Mouse (Mus musculus): ENCODE results near the gene Slc37a4.
"Not testable (repeated sequence)": the region's sequence is repeated elsewhere in the genome, so short reads cannot be mapped to it uniquely, and the experiment has no call there.

Slc37a4 gene

GRCm38 (mm10) chr9:44379054-44379834, 17.4 kb upstream of the Slc37a4 start, which contains the start of gene Hyou1:
TSS of gene Hyou1 (plus strand) at chr9:44379490.
- POLR2A ChIA-PET: interaction anchor here (0.5 to 12.1 kb wide), 104 partner anchors 9 to 395 kb away, joined by 3 to 160 read pairs (median 5); partner anchors contain the start of genes Vps11 (in 4 of the 4), Cbl (in 3 of the 4), Ccdc84 (in 3 of the 4) and H2afx (in 3 of the 4)
- CTCF ChIA-PET: interaction anchor here (0.5 to 2.0 kb wide), 29 partner anchors 9 to 285 kb away, joined by 3 to 29 read pairs (median 4); partner anchors contain the start of genes Vps11 (in 3 of the 4), Bcl9l (in 1 of the 4), C2cd2l (in 1 of the 4) and Ccdc84 (in 1 of the 4)

- CTCF ChIA-PET: interaction anchor here (0.6 to 2.0 kb wide), 20 partner anchors 9 to 286 kb away, joined by 3 to 29 read pairs (median 4); partner anchors contain the start of genes Vps11 (in 3 of the 4), Bcl9l (in 1 of the 4), Ccdc84 (in 1 of the 4) and H2afx (in 1 of the 4)
Measured at GRCm38 (mm10) chr9:44379862-44380261, 16.8 kb upstream of the Slc37a4 start.

GRCm38 (mm10) chr9:44384596-44384995, 12.1 kb upstream of the Slc37a4 start:
- POLR2A ChIA-PET: interaction anchor here in 3 of 4 experiments (0.6 to 12.1 kb wide), 21 partner anchors 9 to 79 kb away, joined by 3 to 160 read pairs (median 4); partner anchors contain the start of genes Vps11 (in 3 of the 3), Rps25 (in 2 of the 3), Slc37a4 (in 2 of the 3) and C2cd2l (in 1 of the 3)
- CTCF ChIA-PET: interaction anchor here in 3 of 4 experiments (0.5 to 1.3 kb wide), 4 partner anchors 23 to 664 kb away, joined by 3 to 4 read pairs (median 3); partner anchors contain the start of gene Vps11 (in 1 of the 3)

More at GRCm38 (mm10) chr9:44379862-44380261, 16.8 kb upstream of the Slc37a4 start:
- POLR2A ChIA-PET: interaction anchor here (0.6 to 12.1 kb wide), 77 partner anchors 8 to 388 kb away, joined by 3 to 160 read pairs (median 7); partner anchors contain the start of genes Vps11 (in 4 of the 4), Cbl (in 3 of the 4), Ccdc84 (in 3 of the 4) and H2afx (in 3 of the 4)

GRCm38 (mm10) chr9:44387221-44387620, 9.4 kb upstream of the Slc37a4 start:
- CTCF ChIA-PET: interaction anchor here in 2 of 4 experiments (0.5 to 2.2 kb wide), 5 partner anchors 8 to 311 kb away, joined by 3 to 9 read pairs (median 4); partner anchors contain the start of genes Hyou1 (in 1 of the 2) and Vps11 (in 1 of the 2)

GRCm38 (mm10) chr9:44389273-44389672, 7.4 kb upstream of the Slc37a4 start:
- ChIA-PET POLR2A (interaction anchor here in 3 of 4 experiments (0.6 to 4.1 kb wide), 18 partner anchors 7 to 90 kb away, joined by 3 to 43 read pairs (median 5); partner anchors contain the start of genes H2afx (in 2 of the 3), Hyou1 (in 2 of the 3), Trappc4 (in 2 of the 3) and Hmbs (in 1 of the 3)), CTCF (interaction anchor here in 3 of 4 experiments (0.6 to 2.2 kb wide), 9 partner anchors 10 to 280 kb away, joined by 3 to 9 read pairs (median 5); partner anchors contain the start of genes Hyou1 (in 2 of the 3), C2cd2l (in 1 of the 3) and Vps11 (in 1 of the 3))

More at GRCm38 (mm10) chr9:44387221-44387620, 9.4 kb upstream of the Slc37a4 start:
- POLR2A ChIA-PET: interaction anchor here in 3 of 4 experiments (0.7 to 4.1 kb wide), 22 partner anchors 8 to 153 kb away, joined by 3 to 43 read pairs (median 6); partner anchors contain the start of genes Slc37a4 (in 3 of the 3), Ccdc84 (in 2 of the 3), H2afx (in 2 of the 3) and Hyou1 (in 2 of the 3)

GRCm38 (mm10) chr9:44391466-44391865, 5.2 kb upstream of the Slc37a4 start:
- CTCF ChIA-PET: interaction anchor here in 2 of 4 experiments (1.0 kb wide), 2 partner anchors 12 to 27 kb away, joined by 3 to 4 read pairs; no protein-coding TSS in a partner anchor

GRCm38 (mm10) chr9:44398087-44398486, 1.4 kb downstream of the Slc37a4 start:
- ChIA-PET POLR2A (interaction anchor here in 3 of 4 experiments (0.6 to 7.2 kb wide), 26 partner anchors 9 to 353 kb away, joined by 3 to 101 read pairs (median 6); partner anchors contain the start of genes Ccdc84 (in 3 of the 3), H2afx (in 2 of the 3), Rps25 (in 2 of the 3) and Trappc4 (in 2 of the 3)), CTCF (interaction anchor here in 1 of 4 experiments (0.6 kb wide), 2 partner anchors 60 to 133 kb away, joined by 3 to 5 read pairs; no protein-coding TSS in a partner anchor)

More at GRCm38 (mm10) chr9:44391466-44391865, 5.2 kb upstream of the Slc37a4 start:
- POLR2A ChIA-PET: interaction anchor here in 2 of 4 experiments (0.6 to 4.2 kb wide), 5 partner anchors 12 to 54 kb away, joined by 3 to 19 read pairs (median 7); partner anchors contain the start of gene Hyou1 (in 2 of the 2)

- CTCF ChIA-PET: interaction anchor here in 1 of 4 experiments (0.6 kb wide), 1 partner anchor 61 kb away, joined by 5 read pairs; no protein-coding TSS in a partner anchor
Measured at GRCm38 (mm10) chr9:44398551-44398950, 1.9 kb downstream of the Slc37a4 start.

GRCm38 (mm10) chr9:44399114-44399794, 2.6 kb downstream of the Slc37a4 start:
- POLR2A ChIA-PET: interaction anchor here in 3 of 4 experiments (0.9 to 7.2 kb wide), 20 partner anchors 10 to 113 kb away, joined by 3 to 101 read pairs (median 4); partner anchors contain the start of genes Ccdc84 (in 2 of the 3), Hyou1 (in 2 of the 3), Rps25 (in 2 of the 3) and Trappc4 (in 2 of the 3)
- CTCF ChIA-PET: no interaction called here

More at GRCm38 (mm10) chr9:44398551-44398950, 1.9 kb downstream of the Slc37a4 start:
- POLR2A ChIA-PET: interaction anchor here in 3 of 4 experiments (0.6 to 7.2 kb wide), 25 partner anchors 10 to 353 kb away, joined by 3 to 101 read pairs (median 5); partner anchors contain the start of genes Ccdc84 (in 3 of the 3), H2afx (in 2 of the 3), Rps25 (in 2 of the 3) and Trappc4 (in 2 of the 3)

GRCm38 (mm10) chr9:44399795-44400114, 3.1 kb downstream of the Slc37a4 start:
- POLR2A ChIA-PET: interaction anchor here in 2 of 4 experiments (0.9 to 7.2 kb wide), 13 partner anchors 10 to 65 kb away, joined by 3 to 101 read pairs (median 12); partner anchors contain the start of genes Ccdc84 (in 2 of the 2), Hyou1 (in 2 of the 2), Rps25 (in 2 of the 2) and Trappc4 (in 2 of the 2)
- CTCF ChIA-PET: interaction anchor here in 1 of 4 experiments (0.6 kb wide), 1 partner anchor 285 kb away, joined by 8 read pairs; no protein-coding TSS in a partner anchor

- POLR2A ChIA-PET: interaction anchor here in 2 of 4 experiments (0.6 to 7.2 kb wide), 9 partner anchors 9 to 285 kb away, joined by 3 to 101 read pairs (median 5); partner anchors contain the start of genes Hyou1 (in 2 of the 2), Rps25 (in 2 of the 2), Trappc4 (in 2 of the 2) and Ccdc84 (in 1 of the 2)
- CTCF ChIA-PET: no interaction called here
Measured at GRCm38 (mm10) chr9:44401081-44401480, 4.4 kb downstream of the Slc37a4 start.

GRCm38 (mm10) chr9:44405011-44405410, 8.4 kb downstream of the Slc37a4 start:
- CTCF ChIA-PET: interaction anchor here in 1 of 4 experiments (1.5 kb wide), 1 partner anchor 13 kb away, joined by 4 read pairs; the partner anchor contains the start of gene Ccdc84
- POLR2A ChIA-PET: interaction anchor here (0.6 to 13.2 kb wide), 20 partner anchors 8 to 83 kb away, joined by 3 to 342 read pairs (median 6); partner anchors contain the start of genes Ccdc84 (in 3 of the 4), H2afx (in 2 of the 4), Hyou1 (in 2 of the 4) and Slc37a4 (in 2 of the 4)

GRCm38 (mm10) chr9:44406906-44407751, 10.5 kb downstream of the Slc37a4 start, which contains the start of the genes Rps25 and Trappc4:
TSS of gene Rps25 (plus strand) at chr9:44407139.
TSS of gene Trappc4 (minus strand) at chr9:44407600.
- POLR2A ChIA-PET: interaction anchor here (0.5 to 13.2 kb wide), 53 partner anchors 8 to 671 kb away, joined by 3 to 342 read pairs (median 7); partner anchors contain the start of genes Ccdc84 (in 4 of the 4), Dpagt1 (in 3 of the 4), H2afx (in 3 of the 4) and Hyou1 (in 3 of the 4)
- CTCF ChIA-PET: interaction anchor here in 1 of 4 experiments (1.0 kb wide), 1 partner anchor 28 kb away, joined by 3 read pairs; the partner anchor contains the start of gene Hyou1

- ChIA-PET CTCF (interaction anchor here in 1 of 4 experiments (1.0 kb wide), 1 partner anchor 29 kb away, joined by 3 read pairs; the partner anchor contains the start of gene Hyou1), POLR2A (interaction anchor here (0.5 to 13.2 kb wide), 60 partner anchors 9 to 672 kb away, joined by 3 to 342 read pairs (median 6); partner anchors contain the start of genes Ccdc84 (in 4 of the 4), Dpagt1 (in 3 of the 4), H2afx (in 3 of the 4) and Hyou1 (in 3 of the 4))
Measured at GRCm38 (mm10) chr9:44407752-44408097, 11.1 kb downstream of the Slc37a4 start.

- CTCF ChIA-PET: not testable (repeated sequence)
Measured at GRCm38 (mm10) chr9:44408693-44409092, 12.0 kb downstream of the Slc37a4 start.

More at GRCm38 (mm10) chr9:44408693-44409092, 12.0 kb downstream of the Slc37a4 start:
- POLR2A ChIA-PET: interaction anchor here (0.5 to 13.2 kb wide), 50 partner anchors 8 to 418 kb away, joined by 3 to 342 read pairs (median 8); partner anchors contain the start of genes Ccdc84 (in 4 of the 4), Slc37a4 (in 3 of the 4), Abcg4 (in 2 of the 4) and Dpagt1 (in 2 of the 4)

Data from embryonic stem cell, embryonic (primary cell).